Mouse (Mus musculus): ENCODE measurements around the gene Hipk1. TPM values are rescaled to one million over a fixed set of nuclear protein-coding genes. Genes with fewer than 3 reads are reported as not detected.
"Not testable (repeated sequence)": the region's sequence is repeated elsewhere in the genome, so short reads cannot be mapped to it uniquely, and the experiment has no call there.

Hipk1 gene
- 13.1 and 14.0 TPM in 2 replicates for polyA plus RNA-seq (2016; fragmentation: Nextera tagmentation; extraction: Ambion mirVana)

DNA sequence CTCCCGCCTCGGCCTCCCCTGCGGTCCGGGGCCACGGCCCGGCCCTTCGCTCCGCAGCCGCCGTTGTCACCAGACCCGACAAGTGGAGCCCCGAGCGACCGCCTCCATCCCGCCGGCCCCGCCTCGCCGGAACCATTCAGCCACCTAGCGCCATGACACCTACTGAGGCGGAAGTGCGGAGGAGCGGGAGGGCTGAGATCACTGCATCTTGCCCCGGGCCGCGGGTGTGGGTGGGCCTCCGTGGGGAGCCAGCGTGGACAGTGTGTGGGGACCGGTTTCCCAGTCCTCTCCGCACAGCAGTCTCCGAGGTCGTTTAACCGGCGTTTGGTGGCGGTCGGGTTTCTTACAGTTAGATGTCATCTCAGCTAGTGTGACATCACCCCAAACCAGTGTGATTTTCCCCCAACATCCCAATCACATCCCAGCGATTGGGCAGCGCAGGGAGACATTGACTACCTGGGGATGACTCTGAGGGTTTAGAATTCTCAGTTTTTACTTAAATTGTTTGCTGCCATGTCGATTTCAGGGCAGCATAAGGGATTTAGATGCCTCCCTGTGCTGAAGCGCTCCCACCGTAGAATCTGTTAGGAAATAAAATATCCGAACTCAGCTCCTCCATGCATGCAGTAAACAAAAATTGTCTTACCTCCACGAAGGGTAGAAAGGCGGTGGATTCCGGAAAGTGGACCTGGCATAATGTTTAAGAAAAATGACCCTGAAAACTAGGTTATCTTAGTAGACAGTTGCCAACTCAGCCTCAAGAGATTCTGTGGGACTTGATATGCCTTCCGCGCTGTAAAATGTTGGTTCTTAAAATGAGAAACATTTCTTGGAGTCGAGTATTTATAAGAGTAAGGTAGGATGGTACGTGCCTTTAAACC, at the start of gene Hipk1:
TSS of gene Hipk1 (minus strand) at position 334 of the 881 bp plus-strand sequence.
- WGBS, result 10% methylated on average over 49 of the region's 49 CpGs
- H3K27me3 ChIP-seq (replicated peaks), result no peaks in the 10 kb centered on the region
- ATAC-seq (ENCODE audit: low FRiP score, low read depth), result peak; percentile 98

DNA sequence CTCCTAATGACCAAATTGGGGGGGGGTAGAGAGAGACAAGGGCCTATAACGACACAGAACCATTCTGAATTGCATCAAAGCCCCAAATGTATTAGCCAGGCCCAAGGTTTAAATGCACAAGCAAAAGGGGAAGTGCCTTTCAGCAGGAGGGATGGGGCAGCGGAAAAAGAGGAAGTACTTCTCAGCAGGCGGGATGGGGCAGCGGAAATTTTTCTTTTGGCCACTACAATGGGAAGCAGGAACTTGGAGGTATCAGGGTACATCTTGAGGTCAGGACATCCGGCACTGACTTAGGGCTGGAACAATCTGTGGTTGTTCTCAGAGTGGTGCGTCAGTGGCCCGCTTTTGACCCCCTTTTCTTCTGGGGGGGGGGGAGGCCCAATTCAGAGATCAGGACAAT, 49.6 kb upstream of the Hipk1 start:
- H3K27ac ChIP-seq; H3K4me2 ChIP-seq (replicated peaks); H3K27me3 ChIP-seq (replicated peaks); H3K9ac ChIP-seq; ATAC-seq (ENCODE audit: low FRiP score, low read depth); H3K36me3 ChIP-seq; H3K4me3 ChIP-seq; H3K9me3 ChIP-seq; H3K4me1 ChIP-seq: not testable (repeated sequence)
- WGBS, result 86% methylated on average over 7 of the region's 7 CpGs

More for the DNA sequence above, at the start of gene Hipk1:
- Histone ChIP-seq H3K27ac (peak within 1 kb of the TSS; percentile 75), H3K4me2 (replicated peaks) (peak within 1 kb of the TSS; percentile 81), H3K4me1 (peaks cover 11% of the 10 kb centered on the region), H3K36me3 (no peaks in the 10 kb centered on the region), H3K9ac (peak within 1 kb of the TSS; percentile 94), H3K9me3 (no peaks in the 10 kb centered on the region), H3K4me3 (peak within 1 kb of the TSS; percentile 87)

DNA sequence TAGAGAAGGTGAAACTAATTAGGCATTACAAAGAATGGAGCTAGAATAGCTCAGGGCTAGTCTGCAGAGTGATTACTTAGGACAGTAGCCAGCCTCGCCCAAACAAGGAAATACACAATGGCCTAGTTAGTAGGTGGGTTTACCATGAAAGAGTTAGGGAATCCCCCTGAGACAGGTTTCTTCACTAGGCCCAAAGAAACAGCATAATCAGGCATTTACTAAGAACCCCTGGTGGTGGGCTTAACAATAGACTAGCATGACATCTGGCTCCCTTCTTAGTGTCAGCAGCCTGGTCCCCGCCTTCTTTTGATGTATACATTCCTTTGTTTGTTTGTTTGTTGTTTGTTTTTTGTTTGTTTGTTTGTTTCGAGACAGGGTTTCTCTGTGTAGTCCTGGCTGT, 48.8 kb upstream of the Hipk1 start:
- H3K4me2 ChIP-seq (replicated peaks); H3K9ac ChIP-seq; H3K4me3 ChIP-seq; H3K27me3 ChIP-seq (replicated peaks); H3K36me3 ChIP-seq; H3K4me1 ChIP-seq; ATAC-seq (ENCODE audit: low FRiP score, low read depth); H3K27ac ChIP-seq; H3K9me3 ChIP-seq: not testable (repeated sequence)
- WGBS, result 72% methylated on average over 3 of the region's 3 CpGs

DNA sequence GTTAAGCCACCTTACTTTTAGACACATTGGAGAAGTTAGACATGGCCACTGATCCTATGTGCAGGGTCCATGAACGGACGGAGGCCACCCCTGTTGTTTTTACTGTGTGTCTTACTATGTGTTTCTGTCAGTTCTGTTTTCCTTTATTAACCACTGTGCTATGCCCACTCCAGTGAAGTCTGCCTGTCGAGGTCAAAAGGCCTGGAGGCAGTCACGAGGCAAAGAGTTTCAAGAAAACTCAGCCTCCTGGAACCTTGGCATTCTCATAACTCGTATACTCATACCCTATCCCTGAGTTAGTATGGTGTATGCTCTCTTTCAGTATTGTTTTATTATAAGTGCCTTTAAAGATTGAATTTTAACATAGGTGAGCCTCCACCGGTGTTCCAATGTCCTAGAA, 48.3 kb upstream of the Hipk1 start:
- no peak overlapping the region for H3K27ac ChIP-seq
- ATAC-seq (ENCODE audit: low FRiP score, low read depth), result no peak
- H3K9me3 ChIP-seq, result no peaks in the 10 kb centered on the region
- H3K27me3 ChIP-seq (replicated peaks), result no peaks in the 10 kb centered on the region
- no peak overlapping the region for H3K4me2 ChIP-seq (replicated peaks)
- WGBS, result 94% methylated on average over 6 of the region's 6 CpGs
- no peaks in the 10 kb centered on the region for H3K4me1 ChIP-seq
- H3K36me3 ChIP-seq, result no peaks in the 10 kb centered on the region
- no peak overlapping the region for H3K4me3 ChIP-seq
- no peak overlapping the region for H3K9ac ChIP-seq

DNA sequence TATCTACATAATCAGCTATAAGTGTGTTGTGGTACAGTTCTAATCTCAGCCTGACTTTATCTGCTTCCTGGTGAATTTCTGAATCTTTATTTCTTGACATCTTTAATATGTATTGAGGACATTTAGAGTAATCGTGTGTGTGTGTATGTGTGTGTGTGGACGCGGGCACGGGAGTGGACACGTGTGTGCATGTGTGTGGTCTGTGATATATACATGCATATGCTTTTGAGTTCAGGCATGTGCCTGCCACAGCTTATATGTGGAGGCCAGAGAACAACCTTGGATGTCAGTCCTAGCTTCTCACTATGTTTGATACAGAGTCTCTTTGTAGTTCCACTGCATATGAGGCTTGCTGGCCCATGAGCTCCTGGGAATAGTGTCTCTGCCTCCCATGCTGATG, 45.1 kb upstream of the Hipk1 start:
- Histone ChIP-seq H3K36me3 (no peaks in the 10 kb centered on the region), H3K27ac (no peak overlapping the region), H3K4me2 (replicated peaks) (no peak overlapping the region), H3K4me1 (no peaks in the 10 kb centered on the region), H3K27me3 (replicated peaks) (no peaks in the 10 kb centered on the region), H3K9ac (no peak overlapping the region), H3K9me3 (no peaks in the 10 kb centered on the region), H3K4me3 (no peak overlapping the region)
- WGBS, result 99% methylated on average over 5 of the region's 5 CpGs
- no peak for ATAC-seq (ENCODE audit: low FRiP score, low read depth)

DNA sequence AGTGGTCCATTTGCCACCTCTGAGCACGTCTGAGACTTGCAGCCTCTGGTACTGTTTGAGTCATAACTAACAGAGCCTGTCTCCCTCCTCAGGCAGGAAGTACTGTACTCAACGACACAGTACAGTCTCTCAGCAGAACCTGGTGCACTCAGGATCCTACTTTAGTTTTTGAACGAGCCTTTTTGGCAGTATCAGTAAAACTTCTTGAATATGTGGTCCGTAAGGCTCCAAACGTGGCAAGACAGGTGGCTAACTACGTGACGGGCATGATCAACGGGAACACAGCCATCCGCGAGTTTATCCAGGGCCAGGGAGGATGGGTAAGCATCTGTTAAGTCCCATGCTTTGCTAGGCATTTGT, 44.6 kb upstream of the Hipk1 start:
- Histone ChIP-seq H3K36me3 (no peaks in the 10 kb centered on the region), H3K27ac (no peak overlapping the region), H3K4me1 (no peaks in the 10 kb centered on the region), H3K9me3 (no peaks in the 10 kb centered on the region), H3K4me3 (no peak overlapping the region), H3K27me3 (replicated peaks) (no peaks in the 10 kb centered on the region), H3K4me2 (replicated peaks) (no peak overlapping the region), H3K9ac (no peak overlapping the region)
- no peak for ATAC-seq (ENCODE audit: low FRiP score, low read depth)
- WGBS, result 85% methylated on average over 10 of the region's 10 CpGs

DNA sequence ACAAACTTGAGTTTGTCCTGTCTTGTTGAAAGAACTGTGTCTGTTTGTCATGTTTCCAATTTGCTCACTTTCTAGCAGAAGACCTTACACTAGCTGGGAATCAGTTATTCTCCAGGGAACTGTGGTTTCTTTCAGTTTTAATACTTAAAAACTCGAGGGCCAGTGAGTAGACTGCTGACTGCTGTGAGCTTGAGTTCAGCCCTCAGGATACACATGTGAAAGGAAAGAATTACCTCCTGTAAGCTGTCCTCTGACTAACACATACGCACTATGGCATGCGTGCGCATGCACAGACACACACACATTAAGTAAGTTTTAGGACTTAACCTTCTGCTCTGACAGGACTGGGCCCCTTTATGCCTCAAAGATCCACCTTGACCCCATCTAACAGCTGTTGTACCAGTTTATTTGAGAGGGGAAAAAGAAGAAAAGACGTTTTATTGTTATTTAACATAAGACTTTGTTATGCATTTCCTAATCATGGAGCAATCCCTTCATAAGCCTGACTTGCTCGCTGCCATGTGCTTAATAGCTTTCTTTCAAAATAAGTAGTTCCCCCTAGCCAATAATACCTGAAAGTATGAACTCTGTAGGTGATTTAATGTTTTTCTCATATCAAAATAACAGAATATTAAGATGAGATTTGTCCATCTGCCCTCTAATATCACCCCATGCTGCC, 44.0 kb upstream of the Hipk1 start:
- 80% methylated on average over 6 of the region's 6 CpGs for WGBS

DNA sequence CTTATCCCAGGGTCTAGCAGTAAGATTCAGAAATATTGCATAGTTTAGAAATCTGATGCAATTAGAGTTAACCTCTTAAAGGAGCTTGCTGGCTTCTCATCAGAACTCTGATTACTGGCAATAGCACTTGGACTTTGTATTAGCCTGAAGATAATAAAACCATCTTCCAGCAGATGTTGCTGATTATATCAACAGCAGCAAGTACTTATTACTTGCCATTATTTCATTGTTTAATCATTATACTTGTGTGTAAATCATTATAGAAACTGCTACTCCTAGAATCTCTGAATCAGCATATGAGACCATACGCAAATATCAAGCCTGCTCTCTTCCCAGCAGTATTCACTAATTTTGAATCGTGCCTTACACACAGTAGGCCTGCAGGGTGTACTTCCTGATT, 42.6 kb upstream of the Hipk1 start:
- H3K27me3 ChIP-seq (replicated peaks), result no peaks in the 10 kb centered on the region
- no peaks in the 10 kb centered on the region for H3K4me1 ChIP-seq
- 91% methylated on average over 2 of the region's 2 CpGs for WGBS
- H3K4me3 ChIP-seq, result no peak overlapping the region
- no peak overlapping the region for H3K4me2 ChIP-seq (replicated peaks)
- no peak for ATAC-seq (ENCODE audit: low FRiP score, low read depth)
- no peak overlapping the region for H3K9ac ChIP-seq
- no peaks in the 10 kb centered on the region for H3K9me3 ChIP-seq
- no peak overlapping the region for H3K27ac ChIP-seq
- H3K36me3 ChIP-seq, result no peaks in the 10 kb centered on the region

More for the DNA sequence above, 44.0 kb upstream of the Hipk1 start:
- no peaks in the 10 kb centered on the region for H3K27me3 ChIP-seq (replicated peaks)
- no peaks in the 10 kb centered on the region for H3K9me3 ChIP-seq
- no peaks in the 10 kb centered on the region for H3K4me1 ChIP-seq
- no peak overlapping the region for H3K4me3 ChIP-seq
- ATAC-seq (ENCODE audit: low FRiP score, low read depth), result no peak
- H3K27ac ChIP-seq, result no peak overlapping the region
- no peaks in the 10 kb centered on the region for H3K36me3 ChIP-seq
- no peak overlapping the region for H3K4me2 ChIP-seq (replicated peaks)
- H3K9ac ChIP-seq, result no peak overlapping the region

DNA sequence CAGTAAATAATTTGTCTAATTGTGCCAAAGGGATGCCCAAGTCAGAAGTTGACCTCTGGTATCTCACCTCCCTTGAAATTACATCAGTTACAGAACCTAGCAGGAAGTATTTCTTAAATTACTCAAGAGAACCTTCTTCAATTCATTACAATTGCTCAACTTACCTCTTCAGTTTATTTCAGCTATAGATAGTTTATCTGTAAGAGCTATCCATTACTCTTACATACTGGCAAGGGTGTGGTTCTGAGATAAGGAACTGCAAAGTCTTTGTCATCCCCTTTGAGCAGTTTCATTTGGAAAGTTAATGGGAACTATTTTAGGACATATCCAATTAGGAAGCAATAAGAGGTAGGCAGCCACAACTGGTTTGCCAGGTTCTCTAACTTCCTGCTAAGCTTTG, 41.1 kb upstream of the Hipk1 start, which contains the start of gene Bcl2l15:
TSS of gene Bcl2l15 (plus strand) at position 176 of the 400 bp plus-strand sequence.
- H3K27ac ChIP-seq, result no peak within 1 kb of the TSS
- no peak within 1 kb of the TSS for H3K4me2 ChIP-seq (replicated peaks)
- no peaks in the 10 kb centered on the region for H3K36me3 ChIP-seq
- H3K27me3 ChIP-seq (replicated peaks), result no peaks in the 10 kb centered on the region
- H3K9me3 ChIP-seq, result no peaks in the 10 kb centered on the region
- ATAC-seq (ENCODE audit: low FRiP score, low read depth), result no peak
- H3K4me3 ChIP-seq, result no peak within 1 kb of the TSS
- no peak within 1 kb of the TSS for H3K9ac ChIP-seq
- H3K4me1 ChIP-seq, result no peaks in the 10 kb centered on the region

DNA sequence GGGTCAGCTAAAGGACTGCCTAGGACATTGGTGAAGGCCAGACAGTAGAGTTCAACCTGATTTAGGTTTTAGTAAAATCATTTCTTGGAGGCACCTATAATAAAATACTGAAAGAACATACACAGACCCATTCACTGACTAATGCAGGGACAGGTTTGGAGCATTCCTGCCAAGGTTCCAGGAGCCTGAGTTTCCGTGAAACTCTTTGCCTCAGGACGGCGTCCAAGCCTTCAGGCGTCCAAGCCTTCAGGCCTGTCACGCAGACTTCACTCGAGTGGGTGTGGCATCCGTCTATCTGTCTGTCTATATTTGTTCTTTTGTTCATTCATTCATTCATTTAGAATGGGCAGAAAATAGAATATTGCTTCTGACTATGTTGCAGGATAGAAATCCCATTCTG, 39.8 kb upstream of the Hipk1 start:
- Histone ChIP-seq H3K4me3 (no peak overlapping the region), H3K9me3 (no peaks in the 10 kb centered on the region), H3K27ac (no peak overlapping the region), H3K9ac (no peak overlapping the region), H3K4me1 (no peaks in the 10 kb centered on the region), H3K36me3 (no peaks in the 10 kb centered on the region), H3K27me3 (replicated peaks) (no peaks in the 10 kb centered on the region), H3K4me2 (replicated peaks) (no peak overlapping the region)
- 88% methylated on average over 7 of the region's 7 CpGs for WGBS
- no peak for ATAC-seq (ENCODE audit: low FRiP score, low read depth)

DNA sequence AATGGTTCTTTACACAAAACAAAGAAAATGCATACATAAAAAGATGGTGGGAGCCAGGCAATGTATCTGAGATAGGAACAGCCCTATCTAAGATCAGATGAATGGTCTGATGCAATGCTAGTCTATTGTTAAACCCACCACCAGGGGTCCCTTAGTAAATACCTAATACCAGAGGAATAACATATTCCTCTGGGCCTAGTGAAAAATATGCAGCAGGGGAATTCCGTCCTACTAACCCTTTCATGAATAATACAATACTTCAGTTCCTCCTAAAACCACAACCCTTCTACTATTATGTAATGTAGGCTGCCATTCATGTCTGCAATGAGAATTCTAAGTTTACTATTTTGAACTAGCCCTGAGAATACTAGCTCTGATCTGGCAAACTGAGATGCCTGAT, 39.3 kb upstream of the Hipk1 start:
- H3K4me2 ChIP-seq (replicated peaks); H3K4me1 ChIP-seq; H3K4me3 ChIP-seq; H3K36me3 ChIP-seq; H3K9ac ChIP-seq; H3K27me3 ChIP-seq (replicated peaks); H3K27ac ChIP-seq; ATAC-seq (ENCODE audit: low FRiP score, low read depth); H3K9me3 ChIP-seq: not testable (repeated sequence)
- WGBS, result 68% methylated on average over 1 of the region's 1 CpGs

DNA sequence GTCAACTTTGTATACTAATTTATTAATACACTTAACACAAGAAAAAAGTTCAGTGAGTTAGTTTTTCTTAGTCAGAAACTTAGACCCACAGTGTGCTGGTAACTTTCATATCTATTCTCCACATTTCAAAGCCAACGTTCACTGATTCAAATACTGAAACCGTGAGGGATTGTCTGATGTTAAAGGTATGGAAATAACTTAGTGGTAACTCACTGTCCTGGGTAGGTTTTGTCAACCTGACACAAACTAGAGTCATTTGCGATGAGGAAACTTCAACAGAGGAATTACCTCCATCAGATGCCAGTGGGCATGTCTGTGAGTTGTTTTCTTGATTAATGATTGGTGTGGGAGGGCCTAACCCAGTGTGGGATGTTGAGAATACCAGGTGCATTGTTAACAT, 37.7 kb upstream of the Hipk1 start:
- Histone ChIP-seq H3K4me3 (no peak overlapping the region), H3K27ac (no peak overlapping the region), H3K27me3 (replicated peaks) (no peaks in the 10 kb centered on the region), H3K9ac (no peak overlapping the region), H3K9me3 (no peaks in the 10 kb centered on the region), H3K4me1 (no peaks in the 10 kb centered on the region), H3K4me2 (replicated peaks) (no peak overlapping the region), H3K36me3 (no peaks in the 10 kb centered on the region)
- no peak for ATAC-seq (ENCODE audit: low FRiP score, low read depth)
- WGBS, result 87% methylated on average over 3 of the region's 3 CpGs

DNA sequence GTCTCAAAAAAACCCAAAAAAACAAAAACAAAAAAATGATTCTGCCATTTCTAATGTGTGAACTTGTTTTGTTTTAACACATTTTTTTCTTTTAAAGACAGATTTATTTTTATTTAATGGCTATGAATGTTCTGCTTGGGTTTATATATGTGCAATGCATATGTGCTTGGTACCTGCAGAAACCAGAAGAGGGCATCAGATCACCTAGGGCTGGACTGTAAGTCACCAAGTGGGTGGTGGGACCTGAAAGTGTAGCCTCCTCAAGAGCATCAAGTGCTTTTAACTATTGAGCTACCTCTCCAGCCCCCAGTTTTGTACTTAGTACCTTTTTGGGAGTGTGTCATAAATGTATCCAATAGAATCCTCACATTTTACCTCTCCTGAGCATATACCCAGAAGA, 36.2 kb upstream of the Hipk1 start:
- Histone ChIP-seq H3K4me3 (no peak overlapping the region), H3K9ac (no peak overlapping the region), H3K27me3 (replicated peaks) (no peaks in the 10 kb centered on the region), H3K4me2 (replicated peaks) (no peak overlapping the region), H3K36me3 (no peaks in the 10 kb centered on the region; the same call in 1 of the 2 replicates), H3K4me1 (no peaks in the 10 kb centered on the region), H3K9me3 (no peaks in the 10 kb centered on the region), H3K27ac (no peak overlapping the region)
- no peak for ATAC-seq (ENCODE audit: low FRiP score, low read depth)
